28 mouse cellular contexts compared by ENCODE assay signal in the genomic region with DNA sequence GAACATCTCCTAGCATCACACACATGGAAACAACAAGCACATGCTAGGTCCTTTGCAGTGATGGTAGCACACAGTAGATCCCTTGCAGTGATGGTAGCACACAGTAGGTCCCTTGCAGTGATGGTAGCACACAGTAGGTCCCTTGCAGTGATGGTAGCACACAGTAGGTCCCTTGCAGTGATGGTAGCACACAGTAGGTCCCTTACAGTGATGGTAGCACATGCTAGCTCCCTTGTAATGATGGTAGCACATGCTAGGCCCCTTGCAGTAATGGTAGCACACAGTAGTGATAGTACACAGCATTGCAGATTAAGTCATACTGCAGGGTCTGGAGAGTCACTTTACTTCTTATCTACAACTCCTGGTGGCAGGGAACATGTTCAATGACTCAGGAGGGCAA. TPM values are rescaled to one million over a fixed set of nuclear protein-coding genes. Genes with fewer than 3 reads are reported as not detected.
DNase-seq lines count a peak whose midpoint lies in the region; ATAC-seq and TF ChIP-seq lines count a peak whose summit lies in the region.
"Had no signal": no experiment of that assay in that cellular context is flagged by ENCODE, and none has a peak within 500 bp of the region (broad histone marks: within the 10 kb centered on the region; RNA-seq: fewer than 3 reads in every experiment).

No protein-coding gene starts in this region.

- peaks cover 9% of the 10 kb centered on the region for H3K4me1 ChIP-seq in liver, postnatal 0 days (ENCODE audit: insufficient read depth)
- peaks cover 67% of the 10 kb centered on the region for H3K4me1 ChIP-seq in liver, embryonic 12.5 days
- H3K4me1 ChIP-seq in thymus, adult 2 months (replicated peaks; ENCODE audit: control insufficient read depth, insufficient read depth, low read length): peaks cover 21% of the 10 kb centered on the region

- H3K4me3 ChIP-seq in liver, postnatal 0 days (ENCODE audit: low read depth, low read length): no peak overlapping the region
- no peak overlapping the region for H3K4me3 ChIP-seq in liver, embryonic 12.5 days
- no peak overlapping the region for H3K4me3 ChIP-seq in thymus, adult 2 months (ENCODE audit: control insufficient read depth, insufficient read depth, low read length)
- H3K4me3 ChIP-seq: embryonic facial prominence, embryonic 10.5 days; embryonic facial prominence, embryonic 13.5 days; forebrain, embryonic 10.5 days; forebrain, embryonic 13.5 days; gastrocnemius, adult 2 months; hindbrain, embryonic 10.5 days; hindbrain, embryonic 13.5 days had no signal

- H3K4me2 ChIP-seq in liver, postnatal 0 days (ENCODE audit: low read depth, low read length): no peak overlapping the region
- no peak overlapping the region for H3K4me2 ChIP-seq in liver, embryonic 12.5 days
- H3K4me2 ChIP-seq: embryonic facial prominence, embryonic 13.5 days; forebrain, embryonic 13.5 days; heart, embryonic 11.5 days; hindbrain, embryonic 13.5 days had no signal

- no peak for TF ChIP-seq CTCF in liver, postnatal 0 days (IDR thresholded peaks at IDR 0.05; ENCODE audit: low read depth)
- TF ChIP-seq CTCF in thymus, adult 2 months (IDR thresholded peaks at IDR 0.05; ENCODE audit: borderline replicate concordance, control insufficient read depth, extremely low read depth, insufficient read depth, low read length, poor library complexity): no peak

- H3K9me3 ChIP-seq in liver, postnatal 0 days (ENCODE audit: low read length): no peaks in the 10 kb centered on the region
- no peaks in the 10 kb centered on the region for H3K9me3 ChIP-seq in liver, embryonic 12.5 days (replicated peaks)
- H3K9me3 ChIP-seq: embryonic facial prominence, embryonic 10.5 days; embryonic facial prominence, embryonic 13.5 days; forebrain, embryonic 10.5 days; forebrain, embryonic 13.5 days; hindbrain, embryonic 10.5 days; hindbrain, embryonic 13.5 days had no signal

- no peaks in the 10 kb centered on the region for H3K27me3 ChIP-seq in liver, postnatal 0 days (ENCODE audit: insufficient read depth, low read length)
- H3K27me3 ChIP-seq in liver, embryonic 12.5 days (replicated peaks): no peaks in the 10 kb centered on the region
- H3K27me3 ChIP-seq in thymus, adult 2 months (ENCODE audit: control insufficient read depth, insufficient read depth, low read length): no peaks in the 10 kb centered on the region
- H3K27me3 ChIP-seq: embryonic facial prominence, embryonic 13.5 days; forebrain, embryonic 13.5 days; hindbrain, embryonic 13.5 days had no signal

- H3K36me3 ChIP-seq in liver, postnatal 0 days (replicated peaks; ENCODE audit: insufficient read depth, low read length): no peaks in the 10 kb centered on the region
- no peaks in the 10 kb centered on the region for H3K36me3 ChIP-seq in liver, embryonic 12.5 days
- no peaks in the 10 kb centered on the region for H3K36me3 ChIP-seq in thymus, adult 2 months (ENCODE audit: control insufficient read depth, insufficient read depth, low read length)
- H3K36me3 ChIP-seq: embryonic facial prominence, embryonic 10.5 days; embryonic facial prominence, embryonic 13.5 days; forebrain, embryonic 10.5 days; hindbrain, embryonic 10.5 days; hindbrain, embryonic 13.5 days had no signal

- no peak for TF ChIP-seq EP300 in liver, postnatal 0 days (IDR thresholded peaks at IDR 0.05; ENCODE audit: low read depth)

- H3K27ac ChIP-seq in liver, postnatal 0 days (ENCODE audit: low read depth): no peak overlapping the region
- H3K27ac ChIP-seq in liver, embryonic 12.5 days: no peak overlapping the region
- no peak overlapping the region for H3K27ac ChIP-seq in thymus, adult 2 months (ENCODE audit: control insufficient read depth, insufficient read depth, low read length)
- H3K27ac ChIP-seq: embryonic facial prominence, embryonic 10.5 days; embryonic facial prominence, embryonic 13.5 days; forebrain, embryonic 10.5 days; forebrain, embryonic 13.5 days; gastrocnemius, adult 2 months; hindbrain, embryonic 13.5 days had no signal

- no peak for DNase-seq in liver, postnatal 0 days
- peak; percentile 45 for DNase-seq in 416B (ENCODE audit: low read depth)
- DNase-seq in thymus, postnatal 4 days: no peak
- DNase-seq in thymus, adult 2 months: no peak
- DNase-seq: adrenal gland, adult 8-10 months; adrenal gland, postnatal 25 days; B cell, adult 2 months; cerebellum, adult 11-12 months; cerebellum, adult 8-10 months; cerebellum, postnatal 10 days; cerebellum, postnatal 36 days; embryo, embryonic 11 days; gastrocnemius, adult 2 months; gastrocnemius, postnatal 14 days; heart, adult 11 months; heart, postnatal 36 days had no signal

- no peak for TF ChIP-seq POLR2A in thymus, adult 2 months (IDR thresholded peaks at IDR 0.05; ENCODE audit: control insufficient read depth, extremely low read depth, insufficient read depth, low read length, poor library complexity)

- no peak overlapping the region for H3K9ac ChIP-seq in liver, postnatal 0 days (replicated peaks)
- H3K9ac ChIP-seq in liver, embryonic 12.5 days: no peak overlapping the region
- H3K9ac ChIP-seq: embryonic facial prominence, embryonic 13.5 days; forebrain, embryonic 13.5 days; hindbrain, embryonic 13.5 days had no signal

- ATAC-seq in liver, postnatal 0 days: 0 out of 2 replicates have a peak, but pooled peaks have one; percentile 23
- ATAC-seq in liver, embryonic 12.5 days: no peak
- ATAC-seq in erythroblast, adult 5-6 weeks (replicated peaks; ENCODE audit: low FRiP score, poor library complexity, severe bottlenecking): 0 out of 2 replicates have a peak, but pooled peaks have one; percentile 44
- ATAC-seq: activated CD4-positive, CD25-positive, alpha-beta regulatory T cell, adult 4 months; forebrain, embryonic 16.5 days; hindbrain, embryonic 16.5 days had no signal

RNA-seq across cellular contexts. Expression of gene Abcc4, which starts 46.8 kb away (rescaled TPM):
- polyA plus RNA-seq in liver, postnatal 0 days (2015; fragmentation: Nextera tagmentation; extraction: Ambion mirVana): 1.1 and 1.2 TPM in 2 replicates
- polyA plus RNA-seq in liver, embryonic 12.5 days (2016; fragmentation: Nextera tagmentation; extraction: Ambion mirVana): 3.0 and 3.4 TPM in 2 replicates
- 12.5 and 14.0 TPM in 2 replicates for total RNA-seq in erythroblast, adult 5-6 weeks (2015; ENCODE audit: low replicate concordance)
- total RNA-seq in erythroblast, adult 5-6 weeks (2017; ENCODE audit: low replicate concordance): 10.1 and 12.8 TPM in 2 replicates
- 5.5 and 5.8 TPM in 2 replicates for polyA plus RNA-seq in thymus, adult 2 months (2012; rRNA removed)
